Mouse (Mus musculus): ENCODE results near the gene Gm45233.

DNA sequence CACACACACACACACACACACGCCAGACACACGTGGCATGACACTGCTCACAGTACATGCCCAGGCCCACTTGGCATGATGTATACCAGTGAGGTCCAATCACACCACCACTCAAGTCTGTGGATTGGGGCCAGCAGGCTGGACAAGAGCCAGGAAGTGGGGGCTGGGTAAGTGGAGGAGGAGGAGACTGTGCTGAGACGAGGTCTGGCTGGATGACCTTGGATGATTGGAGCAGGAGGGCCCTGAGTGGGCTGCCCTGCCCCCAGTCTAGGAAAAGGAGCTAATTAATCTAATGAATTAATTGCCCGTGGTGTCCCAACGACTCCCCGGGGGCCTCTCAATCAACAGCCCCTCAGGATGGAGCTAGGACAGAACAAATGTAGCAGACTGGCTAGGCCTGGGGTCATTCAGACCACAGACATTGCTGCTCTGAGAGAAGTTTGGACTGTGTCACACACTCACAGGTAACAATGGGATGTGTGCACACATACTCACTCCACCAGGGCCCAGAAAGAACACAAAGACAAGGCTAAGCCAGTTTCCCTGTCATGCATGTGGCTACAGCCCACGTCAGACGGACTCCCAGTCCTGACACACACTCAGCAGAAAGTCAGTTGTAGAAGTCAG, 38.3 kb downstream of the Gm45233 start:
- TF ChIP-seq HCFC1 (IDR thresholded peaks at IDR 0.05; ENCODE audit: borderline replicate concordance, insufficient read depth, low read length) = no peak
- TF ChIP-seq MAFK (IDR thresholded peaks at IDR 0.05; ENCODE audit: insufficient read depth, low read depth, low read length) = no peak
- TF ChIP-seq ZC3H11A (IDR thresholded peaks at IDR 0.05; ENCODE audit: borderline replicate concordance, low read depth, low read length) = no peak
